Mouse (Mus musculus) frontal cortex, adult (tissue): ENCODE results near the gene Bcl2.
A peak's percentile ranks its signal among the peaks of the same experiment; 100 is the strongest.

Experiments used
- ATAC-seq: cut with Nextera tagmentation; 2 replicates; pipeline ENCODE4 v1.9.2; 2017; ENCODE audit warnings: mild to moderate bottlenecking, moderate library complexity, mixed read lengths; ENCODE audit not compliant: low TSS enrichment

Bcl2 gene

GRCm38 (mm10) chr1:106513890-106514643 lies 200.0 kb downstream of the Bcl2 start:
- ATAC-seq, result peak; percentile 68

- ATAC-seq, result no peak
Observed at GRCm38 (mm10) chr1:106513481-106513880, 200.6 kb downstream of the Bcl2 start.

GRCm38 (mm10) chr1:106511593-106511992 lies 202.5 kb downstream of the Bcl2 start:
- peak; percentile 96 for ATAC-seq

GRCm38 (mm10) chr1:106507556-106507955 lies 206.5 kb downstream of the Bcl2 start:
- ATAC-seq, result no peak

GRCm38 (mm10) chr1:106503910-106504309 lies 210.2 kb downstream of the Bcl2 start:
- no peak for ATAC-seq

GRCm38 (mm10) chr1:106503407-106503806 lies 210.7 kb downstream of the Bcl2 start:
- ATAC-seq, result no peak

GRCm38 (mm10) chr1:106497999-106498398 lies 216.1 kb downstream of the Bcl2 start:
- no peak for ATAC-seq
